Mouse (Mus musculus): ENCODE results near the gene Fgfr3.

The Fgfr3 gene

GRCm38 (mm10) chr5:33731051-33731450 lies 9.6 kb downstream of the Fgfr3 start:
- DNase-seq = peak in 1 of 2 experiments; percentile 48

DNA sequence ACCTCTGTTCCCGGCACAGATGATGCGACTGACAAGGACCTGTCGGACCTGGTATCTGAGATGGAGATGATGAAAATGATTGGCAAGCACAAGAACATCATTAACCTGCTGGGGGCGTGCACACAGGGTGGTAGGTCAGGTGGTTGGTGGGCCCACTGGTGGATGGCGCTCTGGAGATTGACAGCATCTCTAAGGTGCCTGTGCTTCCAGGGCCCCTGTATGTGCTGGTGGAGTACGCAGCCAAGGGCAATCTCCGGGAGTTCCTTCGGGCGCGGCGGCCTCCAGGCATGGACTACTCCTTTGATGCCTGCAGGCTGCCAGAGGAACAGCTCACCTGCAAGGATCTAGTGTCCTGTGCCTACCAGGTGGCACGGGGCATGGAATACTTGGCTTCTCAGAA lies 12.4 kb downstream of the Fgfr3 start:
- DNase-seq = no peak

- DNase-seq = no peak
Measured at GRCm38 (mm10) chr5:33735412-33736092, 14.1 kb downstream of the Fgfr3 start.

- no peak for DNase-seq
Measured at GRCm38 (mm10) chr5:33736230-33736629, 14.8 kb downstream of the Fgfr3 start.

DNA sequence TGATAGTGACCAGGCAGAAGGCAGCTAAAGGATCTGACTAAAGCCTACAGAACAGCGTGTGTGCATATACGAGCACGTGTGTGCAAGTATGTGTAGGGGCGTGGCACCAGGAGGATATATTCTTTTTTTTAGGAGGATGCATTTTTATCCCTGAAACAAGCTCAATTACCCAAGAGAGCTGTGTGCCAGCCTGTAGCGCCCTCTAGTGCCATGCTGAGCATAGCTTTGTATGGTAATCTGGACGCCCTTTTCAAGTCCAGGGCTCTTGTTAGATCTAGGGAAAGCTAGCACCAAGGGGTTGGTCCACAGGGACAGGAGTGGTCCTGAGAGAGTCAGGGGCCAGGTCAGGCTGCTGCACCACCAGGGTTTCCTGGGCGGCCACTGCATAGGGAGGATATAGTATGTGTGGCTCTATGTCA lies 16.4 kb downstream of the Fgfr3 start:
- peak; percentile 70 to 78 for DNase-seq

DNA sequence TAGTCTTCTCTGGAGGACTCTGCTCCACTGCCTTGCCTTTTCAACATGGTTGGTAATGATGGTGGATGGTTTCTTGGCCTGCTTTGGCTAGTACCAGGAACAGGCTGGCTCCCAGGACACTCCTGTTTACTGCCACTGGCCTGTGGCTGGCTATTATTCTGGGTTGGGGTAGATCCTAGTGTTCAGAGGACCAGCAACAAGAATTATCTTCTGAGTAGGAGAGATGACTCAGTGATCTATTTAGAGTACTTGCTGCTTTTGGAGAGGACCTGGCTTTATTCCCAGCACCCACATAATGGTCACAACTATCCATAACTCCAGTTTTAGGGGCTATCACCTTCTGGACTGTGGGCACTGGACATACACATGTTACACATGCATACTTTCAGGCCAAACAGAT lies 16.9 kb downstream of the Fgfr3 start:
- DNase-seq = no peak

DNA sequence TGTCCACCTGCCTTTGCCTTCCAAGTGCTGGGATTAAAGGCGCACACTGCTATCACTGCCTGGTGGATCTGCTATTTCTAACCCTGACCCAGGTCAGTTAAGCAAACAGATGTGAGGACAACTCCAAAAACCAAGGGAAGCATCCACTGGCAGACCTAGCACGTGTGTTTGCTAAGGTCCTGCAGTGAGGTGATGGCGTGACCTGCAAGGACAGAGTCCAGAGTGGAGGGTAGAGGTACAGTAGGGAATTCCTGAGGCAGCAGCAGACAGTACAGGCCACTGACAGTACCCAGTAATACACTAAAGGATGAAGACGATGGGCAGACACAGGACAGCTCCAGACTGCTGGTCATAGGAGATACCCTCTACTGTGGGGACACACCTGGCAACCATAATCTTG lies 19.1 kb downstream of the Fgfr3 start:
- no peak for DNase-seq

DNA sequence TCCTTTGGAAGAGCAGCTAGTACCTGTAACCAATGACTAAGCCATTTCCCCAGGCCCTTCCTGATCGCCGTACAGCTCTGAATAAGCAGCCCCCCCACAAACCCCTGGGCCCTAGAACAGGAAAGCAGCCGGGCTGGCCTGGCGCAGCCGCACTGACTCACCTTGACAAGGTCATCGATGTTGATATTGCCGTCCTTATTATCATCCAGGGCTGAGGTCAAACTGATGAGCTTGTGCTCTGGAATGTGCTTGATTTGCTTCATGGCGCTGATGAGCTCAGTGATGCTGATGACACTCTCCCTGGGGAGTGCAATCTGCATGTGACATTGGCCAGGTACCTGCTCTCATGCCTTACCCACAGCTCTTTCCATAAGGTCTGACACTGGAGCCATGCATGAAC lies 22.0 kb downstream of the Fgfr3 start:
- DNase-seq = no peak

DNA sequence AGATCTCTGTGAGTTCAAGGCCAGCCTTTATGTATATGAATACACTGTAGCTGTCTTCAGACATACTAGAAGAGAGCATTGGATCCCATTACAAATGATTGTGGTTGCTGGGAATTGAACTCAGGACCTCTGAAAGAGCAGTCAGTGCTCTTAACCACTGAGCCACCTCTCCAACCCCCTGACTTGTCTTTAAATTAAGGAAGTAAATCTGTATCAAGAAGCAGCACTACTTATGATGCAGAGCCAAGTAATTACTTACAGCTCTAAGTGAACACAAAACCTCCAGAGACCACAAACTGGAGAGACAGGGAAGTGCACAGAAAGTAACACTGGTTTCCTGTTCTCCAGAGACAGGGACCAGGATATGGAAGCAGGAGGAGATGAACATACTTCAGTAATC lies 55.7 kb downstream of the Fgfr3 start:
- no peak for DNase-seq

GRCm38 (mm10) chr5:33781964-33782344 lies 60.5 kb downstream of the Fgfr3 start:
- no peak for DNase-seq

GRCm38 (mm10) chr5:33782345-33782998 lies 61.0 kb downstream of the Fgfr3 start, which contains the start of gene Letm1:
Letm1 (minus strand) TSS chr5:33782817.
- DNase-seq = peak; percentile 96 to 97

GRCm38 (mm10) chr5:33782999-33783390 lies 61.5 kb downstream of the Fgfr3 start:
- no peak for DNase-seq

Measured in lung, adult 18-20 months (tissue).